In genomic region chr6:22282405-22282804, GRCm38 (mm10) we compare ENCODE assay signal across 26 mouse cellular contexts.
"Had no signal": no experiment of that assay in that cellular context is flagged by ENCODE, and none has a peak within 500 bp of the region (broad histone marks: within the 10 kb centered on the region; RNA-seq: fewer than 3 reads in every experiment).

No protein-coding gene starts in this region.

- H3K27ac ChIP-seq: heart, adult 2 months; heart, embryonic 13.5 days; heart, embryonic 15.5 days; hindbrain, embryonic 10.5 days; hindbrain, embryonic 12.5 days; hindbrain, embryonic 14.5 days; intestine, embryonic 15.5 days; kidney, embryonic 15.5 days; kidney, postnatal 0 days; limb, embryonic 10.5 days; limb, embryonic 12.5 days; liver, embryonic 13.5 days had no signal

- DNase-seq: gastrocnemius, postnatal 14 days; gastrocnemius, postnatal 36 days; heart, adult 11 months; heart, adult 2 months; heart, postnatal 14 days; heart, postnatal 36 days; kidney, adult 11 months; kidney, adult 2 months; kidney, adult 9 months; kidney, postnatal 36 days; layer of hippocampus, adult 9-11 months; layer of hippocampus, postnatal 36 days; liver; liver, embryonic 13.5 days had no signal

- H3K4me3 ChIP-seq: heart, adult 2 months; heart, embryonic 13.5 days; heart, embryonic 15.5 days; hindbrain, embryonic 10.5 days; hindbrain, embryonic 12.5 days; intestine, embryonic 15.5 days; kidney, embryonic 15.5 days; limb, embryonic 10.5 days; limb, embryonic 12.5 days; liver, embryonic 13.5 days had no signal

- ATAC-seq: hindbrain, embryonic 16.5 days; inflammation-experienced regulatory T-cells, adult 6 months; intestine, embryonic 15.5 days had no signal
